Mouse (Mus musculus) liver, adult 2 months (tissue): ENCODE data around the gene Rnf216. TPM values are rescaled to one million over a fixed set of nuclear protein-coding genes. Genes with fewer than 3 reads are reported as not detected.

Experiments used
- DNase-seq: peaks from one replicate; pipeline ENCODE4 v3.0.0-alpha.2; 2011; ENCODE audit warnings: low read depth, low spot score; ENCODE audit errors: extremely low read depth
- H3K27ac ChIP-seq: fragments of 200-500 bp; replicated peaks from 2 replicates; pipeline ENCODE4 v1.5.1; 2012; ENCODE audit warnings: low read depth, mild to moderate bottlenecking, control low read depth, inconsistent platforms, low read length; ENCODE audit not compliant: insufficient read depth
- H3K27me3 ChIP-seq: fragments of 200-500 bp; 2 replicates; pipeline ENCODE4 v1.6.1; 2012; ENCODE audit warnings: mild to moderate bottlenecking, moderate library complexity, low read length, inconsistent platforms; ENCODE audit not compliant: control insufficient read depth, insufficient read depth
- H3K36me3 ChIP-seq: fragments of 200-500 bp; 2 replicates; pipeline ENCODE4 v1.6.1; 2012; ENCODE audit warnings: low read length, inconsistent platforms; ENCODE audit not compliant: control insufficient read depth, insufficient read depth
- H3K4me1 ChIP-seq: fragments of 200-500 bp; 2 replicates; pipeline ENCODE4 v1.6.1; 2011; ENCODE audit warnings: low read length; ENCODE audit not compliant: control insufficient read depth, insufficient read depth
- H3K4me3 ChIP-seq: fragments of 200-500 bp; 2 replicates; pipeline ENCODE4 v1.5.1; 2011; ENCODE audit warnings: low read depth, mild to moderate bottlenecking, control low read depth, low read length, moderate library complexity; ENCODE audit not compliant: insufficient read depth
- H3K79me2 ChIP-seq: fragments of 200-500 bp; 2 replicates; pipeline ENCODE4 v1.6.1; 2012; ENCODE audit warnings: inconsistent platforms, mild to moderate bottlenecking, low read length, moderate library complexity; ENCODE audit not compliant: control insufficient read depth, insufficient read depth
- H3K9ac ChIP-seq: fragments of 200-500 bp; 2 replicates; pipeline ENCODE4 v1.6.1; 2012; ENCODE audit warnings: low read depth, mild to moderate bottlenecking, control low read depth, inconsistent platforms, low read length
- CTCF ChIP-seq: fragments of 200-500 bp; IDR thresholded peaks from 2 replicates; pipeline ENCODE4 v1.5.1; 2011; ENCODE audit warnings: low read depth, low read length, control low read depth
- POLR2A ChIP-seq: fragments of 200-500 bp; IDR thresholded peaks from 2 replicates; pipeline ENCODE4 v1.6.1; 2011; ENCODE audit warnings: low read length, control low read depth; ENCODE audit not compliant: insufficient read depth; ENCODE audit errors: extremely low read depth
- WGBS: fragments of 180-500 bp; shearing (Covaris S2); methylation state at CpG from one replicate; pipeline ENCODE4 v1.1.7; 2018; 5-methylcytosine and 5-hydroxymethylcytosine counted together
- polyA plus RNA-seq: library from polyadenylated mRNA; depleted of rRNA; stranded (reverse); fragments of >200 nt; gene quantifications from 2 replicates; pipeline ENCODE4 v1.2.3, GENCODE M21; 2012
- total RNA-seq: library from RNA; depleted of rRNA; stranded (reverse); fragments of >200 nt; gene quantifications from 2 replicates; pipeline ENCODE4 v1.2.3, GENCODE M21; 2014

Gene Rnf216
- total and polyA plus RNA-seq, 2 experiments = 11.5 to 12.1 TPM

GRCm38 (mm10) chr5:143034108-143034507 lies 78.7 kb downstream of the Rnf216 start:
- no peak overlapping the region for H3K27ac ChIP-seq
- WGBS = 95% methylated on average over 3 of the region's 3 CpGs
- no peak for DNase-seq

GRCm38 (mm10) chr5:143033277-143033676 lies 79.5 kb downstream of the Rnf216 start:
- Histone ChIP-seq H3K27me3 (no peaks in the 10 kb centered on the region), H3K9ac (no peak overlapping the region), H3K4me1 (peaks cover 3% of the 10 kb centered on the region), H3K79me2 (no peaks in the 10 kb centered on the region), H3K36me3 (peaks cover 2% of the 10 kb centered on the region; the same call in 1 of the 2 replicates), H3K27ac (no peak overlapping the region), H3K4me3 (no peak overlapping the region)
- 80% methylated on average over 3 of the region's 3 CpGs for WGBS
- DNase-seq = no peak
- TF ChIP-seq POLR2A (no peak), CTCF (no peak)

More at GRCm38 (mm10) chr5:143034108-143034507, 78.7 kb downstream of the Rnf216 start:
- H3K79me2 ChIP-seq = no peaks in the 10 kb centered on the region
- peaks cover 2% of the 10 kb centered on the region; the same call in 1 of the 2 replicates for H3K36me3 ChIP-seq
- no peak overlapping the region for H3K9ac ChIP-seq
- no peaks in the 10 kb centered on the region for H3K27me3 ChIP-seq
- H3K4me3 ChIP-seq = no peak overlapping the region
- no peak for TF ChIP-seq CTCF
- TF ChIP-seq POLR2A = no peak
- H3K4me1 ChIP-seq = peaks cover 5% of the 10 kb centered on the region

GRCm38 (mm10) chr5:143032639-143033146 lies 80.1 kb downstream of the Rnf216 start:
- no peak for TF ChIP-seq POLR2A
- no peak for TF ChIP-seq CTCF
- 0 out of 2 replicates have a peak overlapping the region, but pooled peaks have one; percentile 17 for H3K9ac ChIP-seq
- WGBS = 70% methylated on average over 2 of the region's 2 CpGs
- H3K4me3 ChIP-seq = no peak overlapping the region
- H3K4me1 ChIP-seq = 0 out of 2 replicates have a peak, but pooled peaks cover 3% of the 10 kb centered on the region
- peaks cover 6% of the 10 kb centered on the region for H3K36me3 ChIP-seq
- H3K27me3 ChIP-seq = no peaks in the 10 kb centered on the region
- H3K79me2 ChIP-seq = no peaks in the 10 kb centered on the region
- DNase-seq = no peak
- no peak overlapping the region for H3K27ac ChIP-seq

- no peak for DNase-seq
- H3K4me3 ChIP-seq = no peak overlapping the region
- H3K27me3 ChIP-seq = no peaks in the 10 kb centered on the region
- no peaks in the 10 kb centered on the region for H3K79me2 ChIP-seq
- H3K9ac ChIP-seq = no peak overlapping the region
- WGBS = 80% methylated on average over 7 of the region's 7 CpGs
- H3K4me1 ChIP-seq = 0 out of 2 replicates have a peak, but pooled peaks cover 3% of the 10 kb centered on the region
- no peak for TF ChIP-seq POLR2A
- no peak for TF ChIP-seq CTCF
- peaks cover 16% of the 10 kb centered on the region for H3K36me3 ChIP-seq
- H3K27ac ChIP-seq = no peak overlapping the region
Measured at GRCm38 (mm10) chr5:143031681-143032080, 81.1 kb downstream of the Rnf216 start.

- H3K36me3 ChIP-seq = peaks cover 20% of the 10 kb centered on the region
- no peaks in the 10 kb centered on the region for H3K79me2 ChIP-seq
- H3K27me3 ChIP-seq = no peaks in the 10 kb centered on the region
- TF ChIP-seq POLR2A (no peak), CTCF (no peak)
- no peak overlapping the region for H3K9ac ChIP-seq
- no peak overlapping the region for H3K27ac ChIP-seq
- no peak overlapping the region for H3K4me3 ChIP-seq
- 86% methylated on average over 4 of the region's 4 CpGs for WGBS
- no peak for DNase-seq
- 0 out of 2 replicates have a peak, but pooled peaks cover 3% of the 10 kb centered on the region for H3K4me1 ChIP-seq
Measured at GRCm38 (mm10) chr5:143031193-143031592, 81.6 kb downstream of the Rnf216 start.

- whole genome bisulfite sequencing = 88% methylated on average over 2 of the region's 2 CpGs
- TF ChIP-seq POLR2A = no peak
- no peak for TF ChIP-seq CTCF
- no peak for DNase-seq
- Histone ChIP-seq H3K4me1 (no peaks in the 10 kb centered on the region), H3K27me3 (no peaks in the 10 kb centered on the region), H3K9ac (no peak overlapping the region), H3K4me3 (no peak overlapping the region), H3K79me2 (no peaks in the 10 kb centered on the region), H3K27ac (no peak overlapping the region), H3K36me3 (peaks cover 33% of the 10 kb centered on the region)
Measured at GRCm38 (mm10) chr5:143023887-143024286, 88.9 kb downstream of the Rnf216 start.
